Mouse (Mus musculus) frontal cortex, postnatal 14 days (tissue): ENCODE results near the gene Fggy.
A peak's percentile ranks its signal among the peaks of the same experiment; 100 is the strongest.

ENCODE experiments used
- DNase-seq, 2 experiments: peaks; one replicate each; pipeline ENCODE4 v3.0.0; 2022; ENCODE audit warnings: low spot score in 2 of 2

Gene Fggy

GRCm38 (mm10) chr4:95590878-95591277 lies 33.6 kb downstream of the Fggy start:
- no peak for DNase-seq

- DNase-seq: no peak
Measured at GRCm38 (mm10) chr4:95597208-95597607, 39.9 kb downstream of the Fggy start.

- DNase-seq: no peak
Measured at GRCm38 (mm10) chr4:95601776-95602175, 44.5 kb downstream of the Fggy start.

- DNase-seq: no peak
Measured at GRCm38 (mm10) chr4:95603254-95603653, 45.9 kb downstream of the Fggy start.

GRCm38 (mm10) chr4:95610663-95611062 lies 53.4 kb downstream of the Fggy start:
- DNase-seq: no peak

GRCm38 (mm10) chr4:95611390-95611789 lies 54.1 kb downstream of the Fggy start:
- no peak for DNase-seq

- no peak for DNase-seq
Measured at GRCm38 (mm10) chr4:95621046-95621445, 63.7 kb downstream of the Fggy start.

GRCm38 (mm10) chr4:95624696-95625095 lies 67.4 kb downstream of the Fggy start:
- DNase-seq: no peak

- DNase-seq: no peak
Measured at GRCm38 (mm10) chr4:95625651-95626050, 68.3 kb downstream of the Fggy start.

- no peak for DNase-seq
Measured at GRCm38 (mm10) chr4:95626186-95626585, 68.9 kb downstream of the Fggy start.

- no peak for DNase-seq
Measured at GRCm38 (mm10) chr4:95634903-95635302, 77.6 kb downstream of the Fggy start.

- DNase-seq: peak; percentile 19 to 29
Measured at GRCm38 (mm10) chr4:95636937-95637749, 79.8 kb downstream of the Fggy start.

- no peak for DNase-seq
Measured at GRCm38 (mm10) chr4:95638063-95638462, 80.8 kb downstream of the Fggy start.

GRCm38 (mm10) chr4:95640831-95641230 lies 83.5 kb downstream of the Fggy start:
- no peak for DNase-seq

GRCm38 (mm10) chr4:95644048-95644447 lies 86.7 kb downstream of the Fggy start:
- DNase-seq: no peak

- no peak for DNase-seq
Measured at GRCm38 (mm10) chr4:95648801-95649551, 91.7 kb downstream of the Fggy start.

- DNase-seq: no peak
Measured at GRCm38 (mm10) chr4:95649552-95649905, 92.2 kb downstream of the Fggy start.

- no peak for DNase-seq
Measured at GRCm38 (mm10) chr4:95649980-95650379, 92.7 kb downstream of the Fggy start.

- no peak for DNase-seq
Measured at GRCm38 (mm10) chr4:95652044-95652443, 94.7 kb downstream of the Fggy start.

- DNase-seq: no peak
Measured at GRCm38 (mm10) chr4:95653296-95653912, 96.1 kb downstream of the Fggy start.

- DNase-seq: no peak
Measured at GRCm38 (mm10) chr4:95653913-95654301, 96.6 kb downstream of the Fggy start.

- no peak for DNase-seq
Measured at GRCm38 (mm10) chr4:95659024-95659423, 101.7 kb downstream of the Fggy start.

- DNase-seq: no peak
Measured at GRCm38 (mm10) chr4:95663596-95663995, 106.3 kb downstream of the Fggy start.
